Mouse (Mus musculus): ENCODE measurements around the gene Pawr. TPM values are rescaled to one million over a fixed set of nuclear protein-coding genes. Genes with fewer than 3 reads are reported as not detected.
A peak's percentile ranks its signal among the peaks of the same experiment; 100 is the strongest.

The Pawr gene
- 1 to 10 TPM; 6.9 to 7.0 TPM for total RNA-seq (2021)

DNA sequence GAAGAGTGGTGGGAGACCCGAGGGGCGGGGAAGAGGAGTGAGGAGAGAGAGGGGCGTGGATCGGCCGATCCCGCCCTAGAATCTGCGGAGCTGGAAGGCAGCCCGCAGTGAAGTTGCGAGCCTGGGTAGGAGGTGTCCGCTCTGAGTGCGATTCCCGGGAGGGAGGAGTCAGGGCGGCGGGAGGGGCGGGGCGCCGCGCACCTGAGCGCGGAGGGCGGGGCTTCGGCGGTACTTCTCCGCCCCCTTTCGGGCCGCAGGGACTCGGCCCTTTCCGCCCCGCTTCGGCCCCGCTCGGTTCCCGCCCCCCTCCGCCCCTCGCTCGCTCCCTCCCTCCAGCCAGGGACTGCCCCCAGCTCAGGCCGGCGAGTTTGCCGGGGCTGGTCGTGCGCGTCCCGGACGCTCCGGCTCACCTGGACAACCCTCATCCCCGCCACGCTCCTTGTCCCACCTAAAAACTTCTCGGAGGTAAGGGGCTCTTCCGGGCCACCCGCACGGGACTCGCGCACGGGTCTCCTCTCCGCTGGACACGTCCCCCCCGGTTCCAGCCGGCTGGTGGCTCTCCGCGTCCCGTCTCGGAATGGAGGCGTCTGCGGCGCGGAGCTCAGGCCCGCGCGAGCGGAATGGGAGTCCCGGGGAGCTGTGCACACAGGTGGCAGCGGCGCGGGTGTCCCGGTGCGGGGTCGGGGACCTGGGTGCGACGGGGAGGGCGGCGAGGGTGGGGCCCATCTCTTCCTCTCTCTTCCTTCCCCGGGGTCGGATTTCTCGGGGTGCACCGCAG lies at the start of gene Pawr:
TSS of gene Pawr (plus strand) at position 338 of the 778 bp plus-strand sequence.
- DNase-seq: peak; percentile 79

DNA sequence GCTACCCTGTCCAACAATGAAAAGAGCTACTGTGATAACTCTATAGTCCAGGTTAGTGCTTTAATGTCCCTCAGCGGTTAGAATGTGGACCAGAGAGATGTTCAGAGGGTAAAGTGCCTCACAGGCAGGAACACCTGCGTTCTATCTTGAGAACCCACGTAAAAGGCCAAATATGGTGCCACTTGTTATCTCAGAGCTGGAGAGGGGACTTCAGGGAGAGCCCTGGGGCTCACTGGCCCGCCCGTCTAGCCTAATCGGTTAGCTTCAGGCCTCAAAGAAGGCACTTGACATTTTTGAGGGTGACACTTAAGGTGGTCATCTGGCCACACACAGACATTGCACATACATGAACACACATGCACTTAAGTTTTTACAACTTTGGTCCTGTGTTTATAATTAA lies 49.6 kb upstream of the Pawr start:
- peak; percentile 24 for DNase-seq

DNA sequence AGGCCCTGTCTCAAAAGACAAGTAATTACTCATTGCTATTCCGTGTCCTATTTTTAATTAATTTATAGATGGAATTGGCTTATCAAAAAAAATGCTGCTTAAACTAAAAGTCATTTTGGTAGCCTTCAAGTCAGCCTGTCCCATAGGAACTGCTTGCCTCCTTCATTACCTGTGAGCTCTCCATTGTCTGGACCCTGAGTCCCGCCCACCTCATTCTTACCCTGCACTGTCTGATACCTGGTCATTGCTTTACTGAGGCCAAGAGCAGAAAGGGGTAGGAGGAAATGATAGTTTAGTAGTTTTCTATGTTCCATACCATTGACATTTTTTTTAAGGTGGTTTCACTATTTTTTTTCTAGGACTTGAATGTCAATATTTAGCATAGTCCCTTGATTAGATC lies 48.5 kb upstream of the Pawr start:
- DNase-seq: no peak

DNA sequence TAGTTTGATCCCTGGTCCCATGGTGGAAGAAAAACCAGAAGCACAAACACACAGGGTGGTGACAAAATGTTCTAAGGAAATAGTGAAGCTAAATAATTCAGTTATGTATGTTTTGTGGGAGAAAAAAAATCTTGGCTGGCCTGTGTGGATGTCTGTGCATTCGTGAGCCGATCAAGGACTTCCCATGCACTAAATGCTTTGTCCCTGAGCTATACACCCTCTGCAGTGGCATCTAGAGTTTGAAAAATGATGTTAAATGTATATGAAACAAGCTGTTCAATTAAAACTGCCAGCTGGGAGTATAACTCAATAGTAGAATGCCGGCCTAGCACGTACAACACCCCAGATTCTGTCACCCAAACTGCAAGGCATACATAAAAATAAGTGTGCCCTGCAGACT lies 48.1 kb upstream of the Pawr start:
- no peak for DNase-seq

DNA sequence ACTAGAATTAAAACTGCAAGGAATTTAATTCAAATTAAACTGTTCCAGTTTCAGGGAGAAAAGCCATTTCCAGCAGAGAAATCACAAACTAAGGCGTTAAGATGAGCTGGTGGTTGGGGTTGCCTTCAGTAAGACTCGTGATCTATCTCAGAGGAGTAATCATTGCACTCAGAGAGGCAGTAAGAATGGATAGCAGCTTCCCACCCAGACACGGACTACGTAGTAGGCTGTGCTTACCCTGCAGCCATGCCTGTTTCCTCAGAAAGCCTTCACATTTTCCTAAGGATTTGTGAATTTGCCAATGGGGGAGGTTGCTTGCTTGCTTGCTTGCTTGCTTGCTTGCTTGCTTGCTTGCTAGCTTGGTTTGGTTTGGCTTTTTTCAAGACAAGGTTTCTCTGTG lies 47.5 kb upstream of the Pawr start:
- no peak for DNase-seq

DNA sequence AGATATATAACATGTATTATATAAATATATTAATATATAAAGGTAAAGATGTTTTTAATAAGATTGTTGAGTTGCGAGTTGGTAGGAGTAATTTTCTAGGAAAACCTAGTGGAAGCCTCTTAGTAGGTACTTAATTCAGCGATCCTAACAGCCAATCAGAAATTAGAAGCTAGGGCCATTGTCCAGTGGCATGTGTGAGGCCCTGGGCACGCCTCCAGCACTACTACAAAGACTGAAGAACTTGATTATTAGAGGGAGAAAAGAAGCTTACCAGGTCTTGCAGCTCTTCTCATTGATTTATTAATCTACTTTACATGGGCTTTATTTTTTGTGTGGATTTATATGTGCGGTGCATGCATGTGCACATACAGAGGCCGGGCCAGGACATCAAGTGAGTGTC lies 46.9 kb upstream of the Pawr start:
- no peak for DNase-seq

DNA sequence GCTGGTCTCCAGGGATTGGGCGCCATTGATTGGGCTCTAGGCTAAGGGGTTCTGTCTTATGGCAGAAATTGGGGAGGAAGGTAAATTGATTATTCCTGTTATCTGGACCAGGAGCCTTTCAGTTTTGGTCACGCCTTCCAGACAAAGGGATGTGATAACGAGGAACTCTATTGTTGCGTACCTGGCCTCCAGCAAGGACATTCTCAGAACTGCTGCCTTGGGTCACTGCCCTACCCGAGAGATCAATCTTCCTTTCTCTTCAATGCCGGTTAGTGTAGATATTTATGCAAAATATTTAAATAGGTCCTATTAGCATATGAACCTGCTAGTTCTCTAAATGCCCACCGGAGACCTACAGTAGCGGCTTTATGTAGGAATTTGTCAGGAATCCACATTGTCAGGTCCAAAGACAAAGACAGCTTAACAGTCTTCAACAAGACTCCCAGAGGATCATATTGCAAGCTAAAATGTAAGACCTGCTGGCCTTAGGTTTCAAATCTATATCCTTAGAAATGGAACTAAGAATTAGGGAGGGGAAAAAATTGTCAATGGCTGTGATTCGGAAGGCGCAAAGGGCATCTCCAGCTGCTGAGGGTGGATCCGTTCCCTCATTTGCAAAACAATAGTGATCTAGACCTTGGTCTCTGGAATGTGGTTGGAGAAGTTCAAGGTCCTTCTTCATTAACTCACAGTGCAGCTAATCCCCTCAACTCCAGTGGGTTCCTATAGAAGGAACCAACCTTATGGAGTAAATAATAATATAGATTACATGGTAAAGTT lies 45.1 kb upstream of the Pawr start:
- no peak for DNase-seq

DNA sequence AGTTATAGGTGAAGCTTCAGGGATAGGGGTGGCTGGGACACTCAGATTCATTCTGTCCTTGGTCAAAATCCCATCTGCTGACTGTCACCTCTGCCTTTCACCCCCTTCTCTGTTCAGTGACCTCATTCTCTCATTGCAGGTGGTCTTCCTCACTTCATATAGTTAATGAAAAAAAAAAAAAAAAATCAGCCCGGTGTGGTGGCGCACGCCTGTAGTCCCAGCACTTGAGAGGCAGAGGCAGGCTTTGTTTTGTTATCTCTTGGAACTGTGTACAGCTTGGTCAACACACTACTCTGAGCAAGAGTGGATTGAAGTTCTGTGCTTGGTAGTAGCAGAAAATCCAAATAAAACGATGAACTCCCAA lies 44.5 kb upstream of the Pawr start:
- no peak for DNase-seq

DNA sequence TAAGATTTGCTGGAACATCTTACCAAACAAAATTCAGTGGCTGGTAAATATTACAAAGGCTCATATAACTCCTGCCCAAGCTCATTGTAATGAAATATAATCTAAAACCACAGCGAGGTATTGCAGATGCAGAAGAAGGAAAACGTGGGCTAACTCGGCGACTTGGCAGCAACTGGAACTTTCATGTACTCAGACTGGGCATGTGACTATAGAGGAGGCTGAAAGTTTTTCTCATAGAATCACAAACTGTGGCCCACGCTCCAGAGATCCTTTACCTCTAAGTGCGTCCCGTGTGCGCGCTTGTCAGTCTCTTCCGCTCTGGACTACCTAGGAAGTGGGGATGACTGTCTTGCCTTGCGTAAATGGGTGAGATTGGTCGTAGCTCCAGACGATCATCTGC lies 41.9 kb upstream of the Pawr start:
- DNase-seq: no peak

DNA sequence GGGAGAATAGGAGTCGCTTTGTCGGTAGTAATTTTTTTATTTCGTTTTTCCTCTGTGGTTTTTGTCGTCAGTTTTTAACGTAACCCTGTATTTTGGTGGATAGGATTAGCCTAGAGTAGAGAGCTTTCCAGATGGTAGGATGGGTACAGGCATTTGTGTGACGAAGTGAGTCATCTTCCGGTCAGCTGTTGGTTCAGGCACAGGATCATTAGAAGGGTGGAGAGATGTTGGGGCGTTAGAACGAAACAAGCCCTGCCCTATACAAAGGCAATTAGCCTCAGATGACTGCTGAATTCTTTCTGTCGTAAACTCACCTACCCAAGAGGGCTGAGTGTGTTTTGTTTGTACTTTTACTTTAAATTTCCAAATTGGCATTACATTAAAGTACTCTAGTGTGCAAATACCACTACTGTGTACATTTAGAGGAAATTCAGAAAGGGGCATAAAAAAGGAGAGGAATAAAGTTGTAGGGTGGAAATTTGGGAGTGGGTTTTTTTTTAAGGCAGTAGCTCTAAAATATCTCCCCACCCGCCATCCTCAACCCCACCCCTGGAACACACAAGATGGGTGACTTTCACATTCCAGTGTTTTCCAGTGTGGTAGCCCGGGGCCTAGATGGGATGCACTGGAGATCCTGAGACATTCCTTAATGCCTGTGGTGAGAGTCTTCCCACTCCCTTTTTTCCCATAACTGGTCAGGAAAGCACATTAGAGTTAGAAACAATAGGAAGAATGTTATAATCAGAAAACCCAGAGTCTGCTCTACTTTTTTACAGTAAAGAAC lies 40.0 kb upstream of the Pawr start:
- DNase-seq: no peak

DNA sequence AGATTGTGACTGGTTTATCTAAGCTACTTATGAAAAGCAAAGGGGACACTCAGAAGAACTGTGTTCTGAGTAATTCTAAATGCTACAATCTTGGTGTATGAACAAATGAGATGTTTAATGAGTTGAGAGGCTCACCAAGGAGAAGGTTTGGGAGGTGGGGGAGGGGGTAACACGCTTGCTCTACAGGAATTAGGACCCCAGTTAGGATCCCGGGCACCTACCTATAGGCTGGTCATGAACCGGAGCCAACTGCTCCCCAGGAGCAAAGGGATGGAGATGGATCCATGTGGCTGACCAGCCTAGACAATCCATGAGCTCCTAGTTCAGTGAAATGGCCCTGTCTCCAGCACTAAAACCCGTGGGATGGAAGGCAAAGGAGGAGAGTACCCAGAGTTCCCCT lies 39.3 kb upstream of the Pawr start:
- DNase-seq: no peak

DNA sequence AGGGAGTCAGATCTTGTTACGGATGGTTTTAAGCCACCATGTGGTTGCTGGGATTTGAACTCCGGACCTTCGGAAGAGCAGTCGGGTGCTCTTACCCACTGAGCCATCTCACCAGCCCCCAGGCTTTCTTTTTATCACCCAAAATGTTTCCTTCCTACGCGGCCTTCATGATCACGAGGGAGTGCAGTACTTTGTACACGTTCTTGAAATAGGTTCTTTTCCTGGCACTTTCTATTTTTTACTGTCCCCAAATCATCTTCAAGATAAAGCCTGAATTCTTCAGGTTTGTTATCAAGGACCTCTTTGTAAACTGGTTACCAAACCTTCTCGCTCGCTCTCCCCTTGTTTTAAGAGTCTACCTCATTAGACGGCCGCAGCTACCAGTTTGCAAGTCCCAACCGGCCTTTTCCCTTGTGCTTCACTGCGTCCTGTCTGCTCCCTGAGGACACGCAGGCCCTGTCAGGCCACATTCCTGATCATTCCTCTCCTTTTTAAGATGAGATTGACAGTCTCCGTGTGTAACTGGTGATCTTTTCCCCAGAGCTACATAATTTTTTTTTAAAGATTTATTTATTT lies 38.2 kb upstream of the Pawr start:
- DNase-seq: no peak

DNA sequence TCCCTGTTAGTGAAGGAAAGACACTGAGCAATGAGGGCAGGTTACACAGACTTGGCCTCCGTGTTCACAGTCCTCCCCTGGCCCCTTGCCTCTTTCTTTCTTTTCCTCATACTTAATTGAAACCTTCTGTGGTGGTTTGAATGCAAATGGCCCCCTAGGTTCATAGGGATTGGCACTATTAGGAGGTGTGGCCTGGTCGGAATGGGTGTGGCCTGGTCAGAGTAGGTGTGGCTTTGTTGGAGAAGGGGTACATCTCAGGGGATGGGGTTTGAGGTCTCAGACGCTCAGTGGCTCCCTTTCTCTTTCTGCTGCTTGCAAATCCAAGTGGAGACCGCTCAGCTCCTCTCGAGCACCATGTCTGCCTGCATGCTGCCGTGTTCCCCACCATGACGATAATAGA lies 37.2 kb upstream of the Pawr start:
- no peak for DNase-seq

DNA sequence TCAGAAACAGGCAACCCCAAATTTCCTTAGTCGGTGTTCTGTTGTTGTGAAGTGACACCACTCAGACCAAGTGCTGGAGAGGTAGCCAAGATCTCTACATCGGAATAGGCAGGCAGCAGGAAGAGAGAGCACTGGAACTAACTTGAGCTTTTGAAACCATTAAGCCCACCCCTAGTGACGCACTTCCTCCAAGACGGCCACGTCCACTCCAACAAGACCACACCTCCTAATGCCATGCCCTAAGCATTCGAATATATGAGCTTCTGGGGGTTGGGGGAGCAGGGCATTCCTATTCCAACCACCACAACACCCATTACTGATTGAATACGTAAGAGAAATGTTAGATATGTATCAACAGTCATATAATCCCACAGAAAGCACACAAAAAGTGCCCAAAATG lies 35.5 kb upstream of the Pawr start:
- DNase-seq: no peak

DNA sequence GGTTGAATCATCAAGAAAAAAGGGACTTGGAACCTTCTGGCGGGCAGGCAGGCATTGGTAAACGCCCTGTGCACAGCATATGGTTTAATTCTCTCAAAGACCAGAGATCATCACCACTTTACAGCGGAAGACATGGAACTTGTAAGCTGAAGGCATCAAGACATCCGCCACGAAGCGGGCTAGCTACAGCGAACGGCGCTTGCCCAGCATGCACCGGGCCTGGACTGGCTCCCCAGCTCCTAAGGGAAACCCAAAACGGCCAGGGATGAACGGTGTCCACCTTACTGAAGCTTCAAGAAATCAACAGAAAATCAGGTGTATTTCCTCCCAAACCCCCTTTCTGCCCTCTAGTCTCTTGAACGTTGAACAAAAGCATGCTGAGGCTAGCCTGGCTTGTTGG lies 33.7 kb upstream of the Pawr start:
- no peak for DNase-seq

DNA sequence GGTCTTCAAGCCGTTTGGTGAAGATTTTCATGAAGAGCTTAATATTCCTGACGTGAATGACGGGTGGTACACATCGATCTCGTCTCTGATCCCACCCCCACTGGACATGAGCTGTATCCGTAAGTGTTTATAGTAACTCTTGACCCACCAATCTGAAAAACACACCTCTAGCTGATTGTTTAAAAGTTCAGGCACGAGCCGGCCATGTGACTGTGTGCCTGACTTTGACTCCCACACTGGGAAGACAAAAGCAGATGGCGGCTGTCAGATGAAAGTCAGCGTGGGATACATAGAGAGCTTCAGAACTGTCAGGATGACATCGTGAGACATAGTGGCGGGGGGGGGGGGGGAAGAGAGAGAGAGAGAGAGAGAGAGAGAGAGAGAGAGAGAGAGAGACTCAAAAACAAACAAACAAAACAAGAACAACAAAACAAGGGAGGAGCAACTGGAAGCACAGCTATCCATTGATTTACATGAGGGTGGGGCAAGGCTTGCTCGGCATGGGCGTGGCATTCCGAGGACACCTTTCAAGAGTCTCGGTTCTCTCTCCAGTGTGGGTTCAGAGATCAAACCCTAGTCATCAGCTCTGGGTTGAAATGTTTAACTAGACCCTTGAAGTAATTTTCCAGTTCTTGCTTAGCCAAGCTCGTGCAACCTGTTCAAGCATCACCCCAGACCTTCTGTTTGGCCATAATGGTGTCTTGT lies 32.9 kb upstream of the Pawr start:
- DNase-seq: no peak

DNA sequence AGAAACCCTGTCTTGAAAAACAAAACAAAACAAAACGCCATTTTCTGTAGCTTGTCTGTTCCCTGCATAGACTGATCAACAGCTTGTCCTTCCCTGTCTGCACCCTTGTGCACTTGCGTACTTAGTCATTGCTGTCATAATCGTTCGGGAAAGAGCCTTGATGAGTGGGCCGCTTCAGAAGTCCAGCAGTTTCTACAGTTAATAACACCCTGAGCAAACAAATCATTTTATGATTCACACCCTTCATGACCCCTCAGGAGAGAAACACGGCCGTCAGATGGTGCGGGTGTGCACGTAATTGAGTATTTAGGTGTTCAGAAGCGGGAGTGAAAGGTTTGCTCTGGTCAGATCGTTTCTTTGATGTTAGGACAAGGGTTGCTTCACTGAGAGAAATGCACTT lies 32.1 kb upstream of the Pawr start:
- no peak for DNase-seq

DNA sequence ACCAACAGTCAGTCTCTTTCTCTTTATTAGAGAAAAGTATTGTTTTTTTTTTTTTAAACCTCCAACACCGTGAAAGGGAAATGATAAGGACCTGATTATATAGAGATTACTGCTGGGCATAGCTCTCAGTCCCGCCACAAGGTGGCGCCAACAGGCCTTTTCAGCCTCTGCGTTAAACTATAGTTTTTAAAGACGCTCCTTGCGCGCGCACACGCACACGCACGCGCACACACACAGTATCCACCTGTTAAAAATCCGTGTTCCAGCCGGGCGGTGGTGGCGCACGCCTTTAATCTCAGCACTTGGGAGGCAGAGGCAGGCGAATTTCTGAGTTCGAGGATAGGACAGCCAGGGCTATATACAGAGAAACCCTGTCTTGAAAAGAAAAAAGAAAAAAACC lies 31.1 kb upstream of the Pawr start:
- peak; percentile 83 for DNase-seq

DNA sequence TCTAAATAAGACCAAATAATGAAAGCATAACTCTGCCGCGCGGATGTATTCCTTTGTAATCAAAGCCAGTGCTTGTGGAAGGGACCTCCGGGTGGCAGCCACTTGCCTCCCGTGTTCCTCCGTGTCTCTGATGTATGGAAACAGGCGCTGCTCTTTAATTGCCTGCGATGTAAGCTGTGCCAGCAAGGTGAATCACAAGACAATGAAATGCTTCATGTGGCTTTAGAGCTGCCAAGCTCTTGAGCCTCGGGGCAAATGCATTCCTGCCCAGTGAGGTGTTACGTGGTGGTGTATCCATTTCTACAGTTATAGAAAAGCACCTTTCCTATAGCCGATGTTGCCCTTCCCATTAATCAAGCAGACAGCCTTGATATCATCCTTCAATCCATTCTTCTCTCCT lies 24.1 kb upstream of the Pawr start:
- DNase-seq: no peak

DNA sequence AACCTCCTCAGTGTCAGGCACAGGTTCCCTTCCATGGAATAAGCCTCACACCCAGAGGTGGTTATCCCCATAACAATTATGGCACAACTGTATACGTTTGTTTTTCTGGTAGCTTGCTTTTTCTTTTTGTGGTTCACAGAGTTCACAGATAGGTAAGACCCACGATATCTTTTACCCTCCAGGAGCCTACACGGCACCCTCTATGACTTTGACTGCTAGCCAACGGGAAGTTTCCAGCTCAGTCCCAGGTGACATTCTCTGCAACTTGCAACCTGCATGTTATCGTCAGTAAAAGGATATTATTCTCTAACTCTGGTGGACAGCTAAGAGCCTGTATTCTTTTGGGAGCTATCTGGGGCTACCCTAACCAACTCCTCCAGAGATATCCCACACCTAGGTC lies 21.7 kb upstream of the Pawr start:
- no peak for DNase-seq

DNA sequence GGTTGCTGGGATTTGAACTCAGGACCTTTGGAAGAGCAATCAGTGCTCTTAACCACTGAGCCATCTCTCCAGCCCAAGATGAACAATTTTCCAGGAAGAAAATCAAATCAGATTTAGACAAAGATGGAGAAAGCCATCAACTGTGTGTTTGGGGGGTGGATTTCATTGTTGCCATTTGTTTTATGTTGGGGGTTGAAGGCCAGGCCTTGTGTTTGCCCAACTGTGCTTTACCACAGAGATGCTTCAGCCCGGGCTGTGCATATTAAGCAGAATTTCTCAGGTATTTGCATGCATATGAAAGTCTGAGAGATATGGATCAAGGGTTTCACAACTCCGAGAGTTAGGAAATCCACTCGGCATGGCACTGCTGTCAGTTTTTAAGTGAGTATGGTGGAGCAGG lies 20.5 kb upstream of the Pawr start:
- DNase-seq: no peak

DNA sequence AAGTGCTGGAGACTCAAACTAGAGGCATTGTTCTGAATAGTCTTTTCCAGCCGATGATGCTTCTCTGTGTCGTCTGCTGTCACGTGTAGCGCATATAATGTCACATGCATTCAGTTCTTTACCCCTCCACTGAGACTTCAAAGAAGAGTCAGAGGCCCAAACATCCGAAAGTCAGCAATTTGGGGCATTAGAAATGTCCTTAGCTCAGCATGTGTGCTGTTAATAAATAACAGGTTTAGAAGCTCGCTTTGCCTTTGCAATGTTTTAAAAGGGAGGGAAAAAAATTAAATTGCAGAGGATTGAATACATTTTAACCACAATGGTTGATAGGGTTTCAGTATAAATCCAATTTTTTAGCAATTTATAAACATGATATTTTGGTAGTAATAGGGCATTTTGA lies 18.1 kb upstream of the Pawr start:
- DNase-seq: no peak

DNA sequence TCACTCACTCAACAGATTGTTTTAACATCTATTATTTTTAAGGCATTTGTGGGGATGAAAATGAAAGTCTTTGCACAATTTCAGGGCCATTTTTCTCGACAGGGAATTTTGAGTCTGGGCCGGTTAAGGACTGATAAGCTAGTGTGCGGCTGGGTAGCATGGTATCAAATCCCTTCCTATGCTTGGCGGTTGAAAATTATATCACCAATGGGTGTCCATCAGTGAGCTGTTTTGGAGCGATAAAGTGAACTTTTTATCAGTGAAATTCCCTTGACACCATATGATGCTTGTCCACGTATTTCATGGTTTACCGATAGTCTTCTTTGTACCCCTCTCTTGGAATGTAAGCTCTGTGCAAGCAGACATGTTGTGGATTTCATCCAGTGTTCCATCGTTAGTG lies 17.5 kb upstream of the Pawr start:
- DNase-seq: no peak
